Mouse (Mus musculus) monocyte, adult 2 months (primary cell): Measurements from ENCODE around the gene 4930438A08Rik.
A peak's percentile ranks its signal among the peaks of the same experiment; 100 is the strongest.

Source experiments
- DNase-seq, 2 experiments: peaks; one replicate each; pipeline ENCODE4 v3.0.0; 2022; ENCODE audit warnings: low spot score in 2 of 2, low read depth in 1 of 2

Gene 4930438A08Rik

DNA sequence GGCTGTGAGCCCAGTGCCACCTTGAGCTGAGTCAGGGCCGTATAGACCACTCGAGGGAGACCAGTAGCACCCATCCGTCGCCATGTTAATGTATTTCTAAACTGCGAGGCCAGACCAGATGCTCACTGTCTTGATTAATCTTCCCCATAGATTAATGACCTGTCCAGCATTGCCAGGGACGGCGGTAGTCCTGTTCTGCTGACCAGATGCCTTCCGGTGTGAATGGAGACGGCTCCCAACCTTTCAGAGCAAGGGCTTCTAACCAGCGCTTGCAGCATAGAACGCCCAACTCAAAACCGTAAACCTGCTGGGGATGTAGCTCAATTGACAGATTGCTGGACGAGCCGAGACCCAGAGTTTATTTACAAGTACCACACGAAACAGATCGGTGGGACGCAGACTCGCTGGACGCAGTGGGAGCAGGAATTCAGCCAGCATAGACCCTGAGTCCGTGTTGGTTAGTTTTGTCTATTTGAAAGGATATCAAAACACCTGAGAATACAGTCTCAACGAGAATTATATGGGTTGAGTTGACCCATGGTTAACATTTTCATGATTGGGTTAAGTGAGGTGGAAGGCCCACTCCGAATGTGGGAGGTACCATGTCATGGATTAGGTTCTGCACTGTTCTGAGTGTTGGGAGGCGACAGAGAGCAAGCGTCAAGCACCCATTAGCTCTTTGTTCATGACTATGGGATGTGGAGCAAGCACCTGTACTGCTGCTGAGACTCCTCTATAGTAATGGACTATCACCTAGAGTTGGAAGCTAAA lies 49.2 kb downstream of the 4930438A08Rik start:
- no peak for DNase-seq

DNA sequence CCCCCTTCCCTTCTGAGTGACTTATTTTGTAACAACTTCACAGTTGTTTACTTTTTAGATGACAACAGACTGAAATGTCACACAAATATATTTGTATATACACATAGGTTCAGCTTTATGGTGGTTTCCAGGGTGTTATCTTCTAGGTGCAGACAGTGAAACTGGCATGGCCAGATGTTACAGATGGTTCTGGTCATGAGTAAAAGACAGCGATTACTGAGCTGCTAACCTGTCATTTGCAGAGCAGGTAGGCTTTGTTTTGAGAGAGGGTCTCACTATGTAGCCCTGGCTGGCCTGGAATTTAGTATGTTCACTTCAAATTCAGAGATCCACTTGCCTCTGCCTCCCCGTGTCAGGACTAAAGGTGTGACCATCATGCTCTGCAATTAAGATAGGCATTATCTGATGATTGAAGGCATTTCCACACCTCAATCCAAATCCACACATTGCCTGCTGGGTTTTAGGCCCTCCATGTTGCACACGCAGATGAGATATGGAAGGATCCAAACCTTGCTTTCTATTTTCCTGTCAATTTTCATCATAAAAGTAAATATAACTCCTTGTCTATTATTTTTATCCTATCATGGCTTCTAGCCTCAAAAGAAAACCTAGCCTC lies 50.1 kb downstream of the 4930438A08Rik start:
- no peak for DNase-seq

DNA sequence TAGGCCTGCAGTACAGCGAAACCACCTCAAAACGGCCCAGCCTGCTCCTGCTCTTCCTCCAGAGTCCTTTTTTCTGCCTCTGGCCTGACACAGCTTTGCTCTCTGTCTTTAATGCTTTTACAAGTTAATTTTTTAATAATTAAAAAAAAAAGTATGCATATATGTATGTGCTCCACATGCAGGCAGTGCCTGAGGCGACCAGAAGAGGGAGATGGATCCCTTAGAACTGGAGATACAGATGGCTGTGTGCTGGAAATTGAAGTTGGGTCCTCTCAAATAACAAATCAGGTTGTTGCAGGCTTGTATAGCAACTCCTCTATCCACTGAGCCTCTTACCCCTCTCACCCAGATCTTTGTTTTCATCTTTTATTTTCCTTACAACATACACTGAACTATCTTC lies 52.2 kb downstream of the 4930438A08Rik start:
- DNase-seq: no peak

DNA sequence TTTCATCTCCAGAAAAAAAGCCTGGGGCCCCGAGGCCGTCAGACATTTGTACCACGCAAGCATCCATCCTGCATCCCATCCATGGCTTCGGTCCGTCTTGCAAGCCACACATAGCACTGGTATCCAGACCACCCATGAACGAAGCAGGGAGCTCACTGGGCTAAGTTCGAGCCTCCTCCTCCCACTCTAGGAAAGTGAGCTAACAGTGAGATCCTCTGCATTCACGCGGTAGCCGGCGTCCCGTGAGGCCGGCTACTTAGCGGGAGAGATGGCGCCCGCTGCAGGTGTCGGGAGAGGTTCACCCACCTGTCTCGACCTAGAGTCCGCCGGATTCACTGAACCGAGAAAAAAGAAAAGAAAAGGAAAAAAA lies 55.3 kb downstream of the 4930438A08Rik start:
- DNase-seq: no peak

DNA sequence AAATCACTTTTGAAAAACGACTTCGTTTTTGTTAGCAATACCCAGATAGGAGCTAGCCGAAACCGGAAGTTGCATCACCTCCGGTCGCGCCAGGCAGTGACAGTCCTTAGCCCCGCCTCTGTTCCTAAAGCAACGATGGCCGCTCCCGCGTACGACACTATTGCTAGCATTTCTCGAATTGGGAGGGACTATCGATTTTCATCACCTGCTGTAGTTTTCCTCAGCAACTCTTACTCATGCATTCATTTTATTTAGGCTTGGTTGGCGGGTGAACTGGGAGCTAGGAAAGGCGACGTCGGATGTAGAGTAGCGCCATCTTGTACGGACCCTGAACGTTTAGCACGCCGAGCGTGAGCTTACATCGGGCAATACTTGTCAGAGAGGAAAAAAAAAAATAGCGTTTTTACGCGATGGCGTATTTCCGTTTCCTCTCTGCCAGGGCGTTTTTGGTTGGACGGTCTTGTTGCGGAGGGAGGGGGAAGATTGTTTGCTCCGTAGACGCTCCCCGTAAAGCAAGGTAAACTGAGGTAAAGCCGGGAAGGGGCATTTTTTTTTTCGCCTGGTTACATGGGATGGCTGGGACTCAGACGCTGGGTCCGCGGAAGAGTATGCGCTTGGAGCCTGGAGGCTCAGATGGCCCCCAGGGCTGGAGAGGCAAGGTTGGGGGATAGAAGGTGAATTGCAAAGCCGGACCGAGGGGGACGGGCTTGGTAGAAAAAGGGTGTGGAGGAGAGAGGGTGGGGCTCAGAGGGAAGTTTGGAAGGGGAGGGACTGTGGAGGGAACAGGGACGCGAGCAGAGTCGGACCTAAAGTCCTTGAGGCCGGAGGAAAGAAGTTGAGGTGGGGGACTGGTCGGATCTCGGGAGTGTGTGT lies 55.9 kb downstream of the 4930438A08Rik start, which contains the start of the genes Zfp672 and Sh3bp5l:
TSS of gene Zfp672 (minus strand) at position 64 of the 873 bp plus-strand sequence.
TSS of gene Sh3bp5l (plus strand) at position 449 of the 873 bp plus-strand sequence.
- peak; percentile 77 to 84 for DNase-seq

DNA sequence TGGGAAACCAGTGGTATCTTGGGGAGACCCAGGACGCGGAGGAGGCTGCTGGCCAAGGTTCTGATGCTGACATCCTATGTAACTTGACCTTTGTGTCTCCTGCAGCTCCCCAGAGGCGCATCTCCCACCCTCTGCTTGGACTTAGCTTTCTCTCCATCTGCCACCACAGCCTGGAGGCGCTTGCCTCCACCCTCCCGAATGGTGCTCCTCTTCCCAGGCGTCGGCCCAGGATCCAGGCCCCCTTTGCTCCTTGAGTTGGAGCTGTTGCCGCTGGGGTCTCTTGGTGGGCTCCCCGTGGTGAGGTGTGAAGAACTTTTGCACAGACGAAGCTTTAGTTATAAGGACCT lies 56.5 kb downstream of the 4930438A08Rik start:
- no peak for DNase-seq

DNA sequence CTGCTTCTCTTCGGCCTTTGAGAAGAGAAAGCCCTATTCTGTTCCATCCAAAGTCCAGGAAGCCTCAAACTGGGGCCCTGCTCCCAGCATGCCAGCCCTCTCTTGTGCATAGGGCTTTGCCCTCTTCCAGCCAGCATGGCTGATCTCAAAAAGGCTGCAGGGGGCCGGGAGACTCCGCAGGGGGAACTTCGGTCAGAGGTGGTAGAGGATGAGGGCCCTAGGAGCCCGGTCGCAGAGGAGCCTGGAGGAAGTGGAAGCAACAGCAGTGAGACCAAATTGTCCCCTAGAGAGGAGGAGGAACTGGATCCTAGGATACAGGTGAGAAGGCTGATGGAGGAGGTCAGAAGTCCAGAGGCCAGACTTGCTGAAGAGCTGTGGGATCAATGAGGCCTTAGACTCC lies 56.9 kb downstream of the 4930438A08Rik start:
- no peak for DNase-seq

DNA sequence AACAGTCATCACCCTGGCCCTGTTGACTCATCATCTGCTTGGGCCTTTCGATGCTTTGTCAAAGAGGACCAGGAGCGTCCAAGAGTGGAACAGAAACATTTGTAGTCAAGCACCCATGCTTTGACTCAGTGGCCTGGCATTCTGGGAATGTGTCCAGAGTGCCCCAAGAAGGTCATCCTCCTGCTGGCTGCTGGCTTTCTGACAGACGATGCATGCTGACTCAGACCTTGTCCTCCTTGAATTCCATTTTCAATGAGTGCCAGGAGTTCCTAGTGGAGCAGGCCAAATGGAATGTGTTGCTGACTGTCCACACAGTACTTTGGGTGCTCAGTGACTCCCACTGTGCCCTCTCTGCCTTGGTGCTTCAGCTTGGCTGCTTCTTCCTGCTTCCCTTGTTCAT lies 60.1 kb downstream of the 4930438A08Rik start:
- no peak for DNase-seq
